Mouse (Mus musculus) cerebellum, adult 2 months (tissue): Measurements from ENCODE around the gene Tedc1. TPM values are rescaled to one million over a fixed set of nuclear protein-coding genes. Genes with fewer than 3 reads are reported as not detected.

Source experiments
- DNase-seq, 2 experiments: peaks; one replicate each; pipeline ENCODE4 v3.0.0; 2021
- H3K27ac ChIP-seq: fragments of 200-500 bp; 2 replicates; pipeline ENCODE4 v1.5.1; 2012; ENCODE audit warnings: low read length, control low read depth, inconsistent platforms; ENCODE audit not compliant: insufficient read depth
- H3K27me3 ChIP-seq: fragments of 200-500 bp; 2 replicates; pipeline ENCODE4 v1.6.1; 2012; ENCODE audit warnings: inconsistent platforms, mild to moderate bottlenecking, low read length, moderate library complexity; ENCODE audit not compliant: control insufficient read depth, insufficient read depth
- H3K4me1 ChIP-seq: fragments of 200-500 bp; 2 replicates; pipeline ENCODE4 v1.6.1; 2011; ENCODE audit warnings: low read length; ENCODE audit not compliant: control insufficient read depth, insufficient read depth
- H3K4me3 ChIP-seq: fragments of 200-500 bp; replicated peaks from 2 replicates; pipeline ENCODE3; 2011; ENCODE audit warnings: mild to moderate bottlenecking, low read depth, low read length, control low read depth; ENCODE audit not compliant: insufficient read depth
- CTCF ChIP-seq: fragments of 200-500 bp; IDR thresholded peaks from 2 replicates; pipeline ENCODE4 v1.5.1; 2011; ENCODE audit warnings: low read depth, mild to moderate bottlenecking, control low read depth, low read length, moderate library complexity, borderline replicate concordance; ENCODE audit not compliant: insufficient read depth
- POLR2A ChIP-seq: fragments of 200-500 bp; IDR thresholded peaks from 2 replicates; pipeline ENCODE4 v1.6.1; 2011; ENCODE audit warnings: low read length, control low read depth, borderline replicate concordance; ENCODE audit not compliant: insufficient read depth
- WGBS: fragments of 180-500 bp; shearing (Covaris S2); methylation state at CpG from one replicate; pipeline ENCODE4 v1.1.7; 2018; 5-methylcytosine and 5-hydroxymethylcytosine counted together
- polyA plus RNA-seq: library from polyadenylated mRNA; depleted of rRNA; stranded (reverse); fragments of >200 nt; gene quantifications from 2 replicates; pipeline ENCODE4 v1.2.3, GENCODE M21; 2012

Gene Tedc1
- polyA plus RNA-seq, 1 experiment, result 1.6 TPM

DNA sequence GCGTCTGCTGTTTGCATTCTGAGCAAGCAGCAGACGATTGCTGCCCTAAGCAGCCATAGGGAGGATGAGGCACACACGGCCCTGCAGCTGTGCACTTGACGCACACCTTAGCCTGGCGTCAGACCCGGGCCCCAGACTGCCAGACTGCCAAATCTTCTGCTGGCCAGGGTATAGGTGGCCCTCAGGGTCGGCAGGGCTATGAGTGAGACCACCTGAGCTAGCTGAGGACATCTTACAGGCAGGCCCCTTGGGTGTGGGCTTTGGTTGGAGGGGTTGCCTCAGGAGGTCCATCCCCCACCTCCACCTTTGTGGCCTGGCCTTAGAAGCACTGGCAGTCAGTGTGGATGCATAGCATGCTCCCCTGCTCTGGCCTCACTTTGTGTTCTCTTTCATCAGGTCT lies 20.8 kb upstream of the Tedc1 start:
- WGBS, result 90% methylated on average over 7 of the region's 7 CpGs
- no peaks in the 10 kb centered on the region for H3K27me3 ChIP-seq
- no peak for TF ChIP-seq POLR2A
- TF ChIP-seq CTCF, result no peak

DNA sequence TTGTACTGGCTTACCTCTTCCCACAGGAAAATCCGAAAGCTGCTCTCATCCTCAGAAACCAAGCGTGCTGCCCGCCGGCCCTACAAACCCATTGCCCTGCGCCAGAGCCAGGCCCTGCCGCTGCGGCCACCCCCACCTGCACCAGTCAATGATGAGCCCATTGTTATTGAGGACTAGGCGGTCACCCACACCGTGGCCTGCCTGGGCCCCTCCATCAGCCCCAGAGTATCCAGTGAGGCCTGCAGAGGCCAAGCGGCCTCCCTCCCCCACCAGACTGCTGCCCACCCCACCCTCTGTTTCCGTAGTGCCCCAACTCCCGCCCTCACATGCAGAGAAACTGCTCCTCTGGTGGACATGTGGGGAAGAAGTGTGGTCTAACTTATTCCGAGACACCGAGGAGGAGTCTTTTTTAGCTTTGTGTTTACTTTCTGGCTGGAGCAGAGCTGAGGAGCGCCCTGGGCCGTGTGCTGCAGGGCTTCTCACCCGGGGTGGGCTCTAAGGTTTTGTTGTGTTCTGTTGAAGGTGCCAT lies 19.7 kb upstream of the Tedc1 start:
- Histone ChIP-seq H3K27ac (no peak overlapping the region), H3K27me3 (no peaks in the 10 kb centered on the region), H3K4me1 (no peaks in the 10 kb centered on the region), H3K4me3 (no peak overlapping the region)
- TF ChIP-seq POLR2A, result no peak
- no peak for TF ChIP-seq CTCF
- 77% methylated on average over 17 of the region's 17 CpGs for WGBS
- no peak for DNase-seq

More for the DNA sequence above, 20.8 kb upstream of the Tedc1 start:
- Histone ChIP-seq H3K4me3 (no peak overlapping the region), H3K4me1 (no peaks in the 10 kb centered on the region), H3K27ac (no peak overlapping the region)
- DNase-seq, result no peak

DNA sequence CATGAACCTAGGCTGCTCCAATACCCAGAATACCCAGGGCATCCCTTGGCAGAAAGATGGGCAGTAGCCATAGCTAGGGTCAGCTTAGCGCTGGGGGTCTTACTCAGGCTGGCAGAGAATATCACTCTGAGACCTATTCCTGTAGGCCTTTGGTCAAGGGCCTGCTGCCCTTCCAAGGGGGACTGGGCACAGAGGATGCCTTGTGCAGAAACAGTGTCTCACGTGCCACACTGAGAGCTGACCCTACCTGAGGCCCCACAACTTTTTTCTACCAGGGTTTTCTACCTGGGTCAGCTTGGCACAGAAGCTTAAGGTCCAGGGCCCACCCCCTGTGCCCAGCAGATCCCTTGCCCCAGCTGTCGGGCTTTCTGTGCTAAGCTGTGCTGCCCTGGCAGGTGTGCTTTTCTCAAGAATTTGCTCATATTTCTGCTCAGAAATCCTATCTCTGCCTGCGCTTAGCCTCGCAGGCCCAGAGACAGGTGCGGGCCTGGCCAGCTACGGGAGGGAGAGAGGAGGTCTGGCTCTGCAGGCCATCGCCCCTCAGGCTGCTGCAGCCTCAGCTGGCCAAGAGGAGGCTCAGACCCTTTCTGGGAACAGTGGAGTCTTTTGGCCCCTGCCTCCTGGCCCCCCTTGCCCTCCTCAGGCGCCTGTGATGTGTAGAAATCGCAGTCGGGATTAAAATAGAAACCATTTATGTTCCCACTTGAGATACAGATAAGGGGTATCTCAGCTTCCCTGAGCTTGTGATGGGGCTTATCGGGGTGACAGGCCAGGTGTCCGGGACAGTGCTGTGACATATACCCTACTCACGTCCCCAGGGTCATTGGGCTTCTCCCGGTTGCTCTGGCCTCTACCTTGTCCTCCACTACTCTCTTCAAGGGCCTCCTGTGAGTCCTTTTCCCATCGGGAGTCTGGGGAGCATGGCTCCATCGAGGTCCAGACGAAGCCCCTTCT lies 18.7 kb upstream of the Tedc1 start:
- no peaks in the 10 kb centered on the region for H3K4me1 ChIP-seq
- DNase-seq, result no peak
- no peak for TF ChIP-seq POLR2A
- no peak for TF ChIP-seq CTCF
- WGBS, result 81% methylated on average over 18 of the region's 18 CpGs
- no peaks in the 10 kb centered on the region for H3K27me3 ChIP-seq
- H3K27ac ChIP-seq, result no peak overlapping the region
- H3K4me3 ChIP-seq, result no peak overlapping the region

DNA sequence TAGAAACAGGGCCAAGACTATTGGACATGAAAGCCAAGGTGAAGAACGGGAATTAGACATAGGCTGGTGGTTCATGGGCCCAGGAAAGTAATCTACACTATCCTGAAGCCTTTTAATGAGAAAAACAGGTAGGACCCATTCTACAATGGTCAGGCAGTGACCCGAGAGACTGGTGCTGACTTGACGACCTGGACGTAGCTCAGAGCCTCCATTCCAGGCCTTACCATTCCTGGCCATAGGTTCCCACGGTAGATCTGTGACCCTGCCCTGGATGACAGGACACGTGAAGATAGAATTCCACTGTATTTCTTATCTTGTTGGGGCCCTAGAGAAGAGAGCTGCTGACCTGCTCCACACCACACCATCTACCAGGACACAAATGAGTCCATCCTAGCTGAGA lies 17.9 kb upstream of the Tedc1 start:
- no peak for DNase-seq
- no peak for TF ChIP-seq CTCF
- TF ChIP-seq POLR2A, result no peak
- Histone ChIP-seq H3K27me3 (no peaks in the 10 kb centered on the region), H3K4me1 (no peaks in the 10 kb centered on the region), H3K27ac (no peak overlapping the region), H3K4me3 (no peak overlapping the region)
- 83% methylated on average over 6 of the region's 6 CpGs for WGBS

DNA sequence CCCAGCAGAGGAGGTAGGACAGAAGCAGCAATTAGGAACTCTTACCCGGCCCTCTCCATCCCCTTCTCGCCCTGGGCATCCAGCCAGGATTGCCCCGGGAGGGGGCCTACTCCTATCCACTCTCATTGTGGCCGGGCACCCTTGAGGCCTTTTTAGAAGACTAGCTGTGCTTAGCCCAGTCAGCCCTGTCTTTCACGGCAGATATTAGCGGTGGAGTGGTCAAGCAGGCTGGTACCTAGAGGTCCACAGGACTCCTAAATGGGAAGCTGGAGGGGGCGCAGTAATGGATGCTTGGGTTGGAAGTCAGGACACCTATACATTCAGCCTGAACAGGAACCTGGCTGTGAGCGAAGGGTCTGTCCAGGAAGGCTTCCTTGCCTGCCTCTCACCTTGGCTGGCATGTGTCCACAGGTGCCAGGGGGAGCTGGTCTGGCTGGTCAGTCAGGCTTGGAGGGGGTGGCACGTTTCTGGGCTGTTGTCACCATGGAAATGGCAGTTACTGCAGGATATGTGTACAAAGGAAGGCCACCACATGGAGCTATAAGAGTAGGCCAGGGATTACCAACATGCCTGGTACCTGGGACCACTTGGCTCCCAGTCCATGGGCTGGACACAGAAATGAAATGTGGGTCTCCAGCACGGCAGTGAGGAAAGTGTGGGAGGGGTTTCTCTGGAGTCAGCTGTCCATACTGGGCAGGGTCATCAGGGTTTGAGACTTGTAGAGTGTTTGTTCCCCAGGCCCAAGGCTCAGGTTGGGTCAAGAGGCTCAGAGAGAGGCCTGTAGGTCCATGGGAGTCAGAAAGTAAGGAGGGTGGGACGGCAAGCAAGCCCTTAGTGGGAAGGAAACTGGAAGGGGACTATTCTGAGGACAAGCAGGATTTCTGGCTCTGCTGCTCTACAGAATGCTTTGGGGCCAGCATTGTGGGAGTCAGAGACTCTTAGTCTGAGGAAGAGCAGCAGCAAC lies 17.0 kb upstream of the Tedc1 start:
- H3K27me3 ChIP-seq, result no peaks in the 10 kb centered on the region
- TF ChIP-seq CTCF (no peak), POLR2A (no peak)
- WGBS, result 45% methylated on average over 11 of the region's 11 CpGs
- no peaks in the 10 kb centered on the region for H3K4me1 ChIP-seq
- H3K27ac ChIP-seq, result no peak overlapping the region
- no peak overlapping the region for H3K4me3 ChIP-seq
- DNase-seq, result no peak

DNA sequence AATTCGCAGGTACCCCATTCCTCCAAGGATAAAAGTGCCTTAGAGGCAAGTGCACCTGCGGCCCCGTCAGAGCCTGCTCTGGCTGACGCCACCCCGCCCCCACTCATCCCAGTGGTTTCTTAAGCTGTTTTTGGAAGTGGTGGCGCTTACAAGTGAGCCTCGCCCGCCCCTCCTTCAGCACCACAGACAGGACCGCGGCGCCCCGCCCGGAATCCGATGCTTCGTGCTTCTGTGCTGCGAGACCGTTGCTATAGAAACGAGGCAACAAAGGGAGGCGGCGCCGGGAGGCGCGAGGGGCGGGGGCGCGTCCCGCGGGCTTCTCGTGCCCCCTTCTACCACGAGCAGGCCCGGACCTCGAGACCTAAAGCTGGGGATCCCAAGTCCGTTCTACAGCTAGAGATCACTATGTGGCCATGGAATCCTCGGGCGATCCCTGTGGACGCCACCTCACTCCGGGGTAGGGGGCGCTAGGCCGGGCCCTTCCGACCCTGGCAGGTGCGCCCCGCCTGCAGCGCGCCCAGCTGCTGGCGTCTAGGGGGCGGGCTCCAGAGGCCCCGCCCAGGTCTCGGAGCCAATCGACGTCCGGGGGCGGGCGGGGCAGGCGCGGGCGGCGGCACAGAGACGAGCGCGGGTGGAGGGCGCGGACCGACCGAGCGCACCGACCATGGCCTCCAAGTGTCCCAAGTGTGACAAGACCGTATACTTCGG lies 16.2 kb upstream of the Tedc1 start, which contains the start of gene Crip2:
TSS of gene Crip2 (plus strand) at position 329 of the 708 bp plus-strand sequence.
- H3K27ac ChIP-seq, result no peak within 1 kb of the TSS
- no peaks in the 10 kb centered on the region for H3K27me3 ChIP-seq
- peak within 1 kb of the TSS; percentile 49 for H3K4me3 ChIP-seq
- TF ChIP-seq CTCF (no peak), POLR2A (no peak)
- no peaks in the 10 kb centered on the region for H3K4me1 ChIP-seq
- DNase-seq, result peak; percentile 54 to 65
- WGBS, result 2% methylated on average over 68 of the region's 68 CpGs
